Mouse (Mus musculus) frontal cortex, adult 2 months (tissue): Measurements from ENCODE around the gene Chgb. TPM values are rescaled to one million over a fixed set of nuclear protein-coding genes. Genes with fewer than 3 reads are reported as not detected.

Source experiments
- DNase-seq, 2 experiments: peaks; one replicate each; pipeline ENCODE4 v3.0.0; 2022; ENCODE audit warnings: low spot score in 1 of 2; ENCODE audit errors: extremely low spot score in 1 of 2
- polyA plus RNA-seq: library from polyadenylated mRNA; depleted of rRNA; stranded (reverse); fragments of >200 nt; gene quantifications from 2 replicates; pipeline ENCODE4 v1.2.3, GENCODE M21; 2012; rRNA removed

Chgb gene
- polyA plus RNA-seq = 237 and 239 TPM in 2 replicates

DNA sequence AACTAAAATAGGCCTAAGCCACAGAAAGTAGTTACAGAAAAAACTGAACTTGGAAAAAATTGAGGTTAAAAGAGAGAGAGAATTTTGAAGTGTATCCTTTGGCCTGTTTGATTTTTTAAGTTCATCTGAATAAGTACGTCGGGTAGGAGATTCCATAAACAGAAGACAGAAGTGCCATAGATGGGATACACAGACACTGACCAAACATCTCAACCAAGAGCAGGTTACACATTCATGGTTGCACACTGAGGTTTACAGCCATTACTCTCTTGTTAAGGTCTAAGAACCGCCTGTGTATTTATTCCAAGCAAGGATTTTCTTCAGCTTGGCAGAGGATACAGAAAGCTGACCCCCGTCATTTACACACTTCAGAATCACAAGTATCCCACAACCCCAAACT is at the start of gene Chgb:
Gene Chgb, plus strand, starts transcription at position 301 of the 400 bp plus-strand sequence.
- DNase-seq = no peak

DNA sequence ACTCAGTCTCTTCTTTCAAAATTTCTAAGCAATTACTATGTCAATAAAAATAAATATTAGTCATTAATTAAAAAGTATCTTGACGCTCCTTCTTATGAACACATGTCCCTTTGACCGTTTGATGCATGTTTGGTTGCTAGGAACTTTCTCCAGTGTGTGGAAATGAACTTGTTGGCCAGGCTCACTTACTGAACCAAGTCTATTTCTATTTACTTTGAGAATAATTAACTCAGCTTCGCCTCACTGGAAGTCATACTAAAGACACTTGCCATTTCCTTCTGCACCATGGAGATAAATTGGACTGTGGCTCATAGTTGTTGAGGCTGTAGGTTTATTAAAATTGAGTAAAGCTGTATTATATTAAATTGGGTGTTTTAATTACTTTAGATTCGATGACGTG is 48.1 kb upstream of the Chgb start:
- no peak for DNase-seq

- DNase-seq = peak in 1 of 2 experiments; percentile 49
Measured at GRCm38 (mm10) chr2:132733603-132734573, 47.2 kb upstream of the Chgb start.

DNA sequence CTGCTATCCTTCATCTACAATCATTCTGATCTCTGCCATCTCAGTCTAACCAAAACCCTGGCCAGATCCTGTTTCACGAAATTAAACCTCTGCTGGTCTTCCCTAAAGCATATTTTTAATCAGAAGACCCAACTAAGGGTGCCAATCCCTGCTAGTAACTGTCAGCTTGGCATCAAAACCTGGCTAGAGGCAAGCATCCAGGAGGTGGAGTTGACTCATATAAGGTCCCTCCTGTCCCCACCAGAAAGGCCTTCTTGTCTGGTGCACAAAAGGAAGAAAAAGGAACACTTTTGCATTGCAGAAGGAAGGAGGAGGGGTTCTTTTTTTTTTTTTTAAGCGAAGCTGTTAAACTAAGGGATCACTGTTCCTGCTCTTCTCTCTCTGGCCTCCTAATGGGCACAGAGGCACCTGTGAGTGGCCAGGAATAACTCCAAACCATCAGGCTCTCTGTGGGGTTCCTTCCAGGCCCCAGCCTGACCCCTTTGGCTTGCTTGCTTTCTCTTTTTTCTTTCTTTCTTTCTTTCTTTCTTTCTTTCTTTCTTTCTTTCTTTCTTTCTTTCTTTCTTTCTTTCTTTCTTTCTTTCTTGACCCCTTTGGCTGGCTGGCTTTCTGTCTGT is 42.2 kb upstream of the Chgb start:
- DNase-seq = no peak

DNA sequence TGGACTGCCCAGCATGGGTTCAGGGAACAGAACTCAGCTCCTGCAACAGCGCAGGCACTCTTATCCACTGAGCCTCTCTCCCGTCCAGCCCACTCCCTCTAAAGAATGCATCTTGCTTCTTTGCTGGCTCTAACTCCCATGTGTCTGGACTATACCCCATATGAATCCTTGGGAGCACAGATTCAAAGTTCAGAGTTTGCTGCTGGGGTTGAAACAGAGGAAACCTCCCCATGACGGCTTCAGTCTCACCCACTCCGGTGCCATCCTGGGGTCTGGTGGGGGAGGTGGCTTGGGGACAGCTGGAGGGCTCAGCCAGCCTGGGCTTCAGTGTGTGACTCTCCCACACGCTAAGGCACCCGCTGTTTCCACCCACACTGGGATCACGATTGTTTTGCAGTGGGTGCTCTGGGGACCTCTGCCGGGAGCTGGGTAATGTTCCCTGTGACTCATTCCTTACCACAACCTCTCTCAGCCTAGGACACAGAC is 39.2 kb upstream of the Chgb start:
- DNase-seq = peak; percentile 78 to 84

GRCm38 (mm10) chr2:132744866-132745265 is 36.2 kb upstream of the Chgb start:
- no peak for DNase-seq

DNA sequence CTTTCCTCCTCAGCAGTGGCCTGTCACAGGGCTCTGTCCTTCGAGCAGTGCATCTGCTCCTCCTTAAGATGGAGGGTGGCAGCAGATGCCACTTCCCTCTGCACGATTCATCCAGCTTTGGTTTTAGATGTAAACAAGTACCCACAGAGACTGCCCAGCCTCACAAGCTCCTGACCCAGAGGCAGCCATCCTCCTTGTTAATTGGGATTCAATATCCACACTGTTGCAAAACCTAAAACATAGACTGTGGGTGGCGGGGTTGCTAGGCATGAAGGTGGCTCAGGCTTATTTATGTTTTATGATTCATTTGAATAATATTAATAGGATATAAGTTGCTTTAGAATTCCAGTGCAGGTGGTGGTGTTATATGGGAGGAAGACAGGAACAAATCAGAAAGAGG is 35.0 kb upstream of the Chgb start:
- DNase-seq = peak in 1 of 2 experiments; percentile 26

DNA sequence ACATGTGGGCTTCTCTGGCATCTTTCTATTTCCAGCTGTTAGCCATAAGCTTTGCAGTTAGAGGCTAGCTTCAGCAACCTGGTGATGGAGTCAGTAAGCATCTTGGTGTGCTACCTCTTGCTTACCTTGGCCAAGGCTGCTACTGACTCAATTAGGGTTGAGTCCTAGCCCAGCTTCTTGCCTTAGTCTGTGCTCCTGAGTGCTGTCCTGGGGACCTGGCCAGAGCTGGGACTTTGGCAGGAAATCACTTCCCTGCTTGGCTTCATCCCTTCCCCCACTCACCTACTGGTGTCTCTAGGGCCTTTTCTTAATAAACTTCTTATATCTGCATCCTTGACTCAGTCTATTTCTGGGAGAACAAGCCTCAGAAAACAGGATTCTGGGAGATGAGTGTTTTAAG is 30.4 kb upstream of the Chgb start:
- no peak for DNase-seq

GRCm38 (mm10) chr2:132751141-132752066 is 29.7 kb upstream of the Chgb start:
- peak; percentile 19 to 68 for DNase-seq

- no peak for DNase-seq
Measured at GRCm38 (mm10) chr2:132752398-132752797, 28.7 kb upstream of the Chgb start.

DNA sequence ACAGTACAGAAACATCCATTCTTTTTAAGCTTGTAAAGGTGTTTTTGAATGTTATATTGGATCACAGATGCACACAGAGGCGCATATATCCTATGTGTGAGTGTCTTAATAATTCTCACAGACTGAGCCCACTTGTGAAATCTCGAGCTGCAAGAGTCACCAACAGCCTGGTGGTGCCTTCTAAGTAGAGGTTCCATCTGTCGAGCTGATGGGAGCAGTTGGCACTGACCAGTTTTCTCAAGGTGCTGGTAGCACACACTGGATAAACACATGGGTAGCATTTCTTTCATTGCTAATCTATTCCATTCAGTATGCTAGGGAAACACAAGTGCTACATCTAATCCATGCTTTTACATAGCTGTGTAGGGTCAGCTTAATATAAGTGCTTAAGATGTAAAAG is 27.9 kb upstream of the Chgb start:
- DNase-seq = no peak

DNA sequence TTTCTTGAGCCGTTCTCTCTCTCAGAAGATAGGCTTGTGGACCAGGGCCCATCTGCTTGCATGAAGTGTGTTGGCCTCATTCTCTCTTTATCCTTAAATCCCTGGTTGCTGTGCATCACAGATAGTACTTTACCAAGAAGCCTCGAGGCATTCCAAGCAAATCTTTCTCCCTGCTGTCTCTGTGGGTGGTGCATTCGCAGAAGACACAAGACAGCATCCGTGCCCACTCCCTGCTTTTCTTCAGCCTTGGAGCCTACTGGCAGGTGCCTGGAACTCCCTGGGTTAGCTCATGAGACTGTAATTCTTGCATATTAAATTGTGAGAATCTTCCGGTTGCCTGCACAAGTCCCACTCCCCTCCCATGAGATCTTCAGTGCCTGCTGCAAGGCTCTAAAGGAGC is 23.2 kb upstream of the Chgb start:
- peak; percentile 83 to 84 for DNase-seq

- no peak for DNase-seq
Measured at GRCm38 (mm10) chr2:132770822-132771221, 10.3 kb upstream of the Chgb start.

DNA sequence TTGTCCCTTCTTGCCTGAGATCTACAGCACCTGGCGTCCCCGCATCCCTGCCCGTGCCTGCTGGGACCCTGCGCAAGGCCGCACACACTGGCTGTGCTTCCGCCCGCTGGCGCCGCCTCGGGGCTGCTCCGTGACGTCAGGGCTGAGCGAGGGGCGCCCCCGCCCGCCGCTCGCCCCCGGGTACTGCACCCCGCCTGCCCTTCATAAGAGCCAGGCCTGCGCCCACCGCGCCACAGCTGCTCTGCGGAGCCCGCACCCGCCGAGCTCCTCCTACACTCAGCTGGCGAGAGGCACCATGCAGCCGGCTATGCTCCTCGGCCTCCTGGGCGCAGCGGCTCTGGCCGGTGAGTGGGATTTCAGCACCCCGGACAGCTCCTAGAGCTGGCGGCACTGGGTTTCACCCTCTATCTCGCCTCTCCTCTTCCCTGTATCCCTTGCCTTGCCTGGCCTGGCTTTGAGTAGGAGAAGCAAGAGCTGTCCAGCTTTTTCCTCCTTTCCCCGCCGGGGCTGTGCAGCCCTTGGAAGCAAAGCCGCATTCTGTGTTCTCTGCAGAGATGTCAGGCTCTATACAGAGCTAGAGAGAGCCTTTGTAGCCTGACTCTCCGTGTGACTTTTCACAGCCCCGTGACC is 476 bp downstream of the Chgb start:
- peak; percentile 57 to 87 for DNase-seq

DNA sequence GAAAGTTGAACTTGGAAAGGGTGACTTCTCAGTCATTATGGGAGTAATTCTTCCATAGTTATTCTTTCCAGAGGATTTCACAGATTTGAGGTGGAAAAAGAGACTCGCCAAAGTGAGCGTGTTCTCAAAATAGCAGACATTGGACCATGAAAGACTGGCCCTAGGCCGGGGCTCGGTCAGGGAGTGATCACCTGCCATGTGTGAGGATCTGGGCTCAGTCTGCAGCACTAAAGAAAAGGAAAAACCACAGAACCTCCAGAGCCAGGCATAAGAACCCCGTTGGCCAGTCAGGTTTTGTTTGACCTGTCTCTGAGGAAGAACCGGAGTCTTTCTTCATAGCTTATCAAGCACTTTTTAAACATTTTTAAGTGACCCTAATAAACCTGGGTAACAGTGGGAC is 3.0 kb downstream of the Chgb start:
- DNase-seq = no peak

GRCm38 (mm10) chr2:132793441-132794203 is 12.5 kb downstream of the Chgb start:
- DNase-seq = no peak

DNA sequence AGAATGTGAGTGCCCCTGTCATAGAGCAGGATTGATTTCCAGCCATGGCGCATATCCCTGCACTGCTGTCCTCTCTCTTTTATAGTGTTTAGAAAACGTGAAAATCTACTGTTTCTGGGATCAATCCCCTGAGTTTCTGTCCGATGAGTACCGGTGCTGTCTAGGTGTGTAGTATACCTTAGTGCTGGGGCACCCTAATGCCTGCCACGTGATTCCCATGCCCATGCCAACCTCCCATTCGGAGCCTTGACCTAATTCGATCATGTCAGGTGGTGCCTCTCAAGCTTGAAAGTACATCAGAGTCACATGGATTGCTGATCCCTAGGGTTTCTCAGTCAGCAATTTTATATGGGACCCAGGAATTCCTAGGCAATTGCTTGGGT is 13.1 kb downstream of the Chgb start:
- no peak for DNase-seq

GRCm38 (mm10) chr2:132802976-132803375 is 21.9 kb downstream of the Chgb start:
- DNase-seq = no peak

DNA sequence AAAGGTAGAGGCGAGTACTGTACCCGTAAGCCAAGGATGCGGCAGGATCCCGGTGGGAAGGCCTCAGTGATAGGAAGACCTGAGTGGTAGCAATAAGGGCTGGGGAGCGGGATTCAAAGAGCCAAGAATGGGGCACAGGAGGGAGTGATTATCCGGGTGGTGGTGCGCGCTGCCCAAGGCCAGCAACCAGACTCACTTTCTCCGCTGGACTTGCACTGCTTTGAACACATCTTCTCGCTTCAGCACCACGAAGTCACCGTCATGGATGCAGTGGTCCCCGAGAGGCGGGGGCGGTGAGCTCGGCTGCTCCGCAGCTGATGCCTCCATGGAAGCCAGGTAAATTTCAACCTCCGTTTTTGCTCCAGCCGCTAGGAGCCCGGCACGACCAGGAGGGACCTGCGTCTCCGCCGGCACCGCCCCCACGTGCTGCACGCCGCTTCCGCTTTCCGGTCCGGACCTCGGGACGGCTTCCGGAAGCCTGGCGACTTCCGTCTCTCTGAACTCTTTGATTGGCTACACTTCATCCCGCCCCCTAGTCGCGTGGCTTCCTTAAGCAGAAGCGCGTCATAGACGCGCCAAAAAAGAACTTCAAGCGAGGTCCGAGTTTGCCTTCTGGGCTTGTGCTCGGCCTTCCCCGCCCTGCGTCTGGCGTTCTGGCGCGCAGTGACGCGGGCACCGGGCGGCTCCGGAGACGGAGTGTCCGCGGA is 34.7 kb downstream of the Chgb start, which contains the start of the genes Trmt6 and Mcm8:
Gene Trmt6, minus strand, starts transcription at position 448 of the 707 bp plus-strand sequence.
Gene Mcm8, plus strand, starts transcription at position 534 of the 707 bp plus-strand sequence.
- peak; percentile 86 to 91 for DNase-seq
